Mouse (Mus musculus): ENCODE data around the gene Ccdc122.
A peak's percentile ranks its signal among the peaks of the same experiment; 100 is the strongest.
"Not testable (repeated sequence)": the region's sequence is repeated elsewhere in the genome, so short reads cannot be mapped to it uniquely, and the experiment has no call there.

Ccdc122 gene

GRCm38 (mm10) chr14:77036226-77037046 lies at the start of gene Ccdc122, which contains the start of gene Lacc1:
Ccdc122 (plus strand) TSS chr14:77036772.
Lacc1 (minus strand) TSS chr14:77036904.
- DNase-seq (ENCODE audit: extremely low read depth, low read depth, low spot score) = no peak

GRCm38 (mm10) chr14:76990351-76990750 lies 46.2 kb upstream of the Ccdc122 start:
- DNase-seq (ENCODE audit: extremely low read depth, low read depth, low spot score) = not testable (repeated sequence)

- no peak for DNase-seq (ENCODE audit: extremely low read depth, low read depth, low spot score)
Measured at GRCm38 (mm10) chr14:77004740-77005139, 31.8 kb upstream of the Ccdc122 start.

GRCm38 (mm10) chr14:77005566-77005965 lies 31.0 kb upstream of the Ccdc122 start:
- DNase-seq (ENCODE audit: extremely low read depth, low read depth, low spot score) = no peak

GRCm38 (mm10) chr14:77008238-77008637 lies 28.3 kb upstream of the Ccdc122 start:
- DNase-seq (ENCODE audit: extremely low read depth, low read depth, low spot score) = no peak

- no peak for DNase-seq (ENCODE audit: extremely low read depth, low read depth, low spot score)
Measured at GRCm38 (mm10) chr14:77011804-77012203, 24.8 kb upstream of the Ccdc122 start.

- DNase-seq (ENCODE audit: extremely low read depth, low read depth, low spot score) = not testable (repeated sequence)
Measured at GRCm38 (mm10) chr14:77016783-77017182, 19.8 kb upstream of the Ccdc122 start.

- no peak for DNase-seq (ENCODE audit: extremely low read depth, low read depth, low spot score)
Measured at GRCm38 (mm10) chr14:77017211-77017610, 19.4 kb upstream of the Ccdc122 start.

GRCm38 (mm10) chr14:77024499-77024898 lies 12.1 kb upstream of the Ccdc122 start:
- DNase-seq (ENCODE audit: extremely low read depth, low read depth, low spot score) = no peak

- no peak for DNase-seq (ENCODE audit: extremely low read depth, low read depth, low spot score)
Measured at GRCm38 (mm10) chr14:77029319-77030054, 7.1 kb upstream of the Ccdc122 start.

GRCm38 (mm10) chr14:77030808-77031207 lies 5.8 kb upstream of the Ccdc122 start:
- DNase-seq (ENCODE audit: extremely low read depth, low read depth, low spot score) = no peak

GRCm38 (mm10) chr14:77032433-77032832 lies 4.1 kb upstream of the Ccdc122 start:
- no peak for DNase-seq (ENCODE audit: extremely low read depth, low read depth, low spot score)

GRCm38 (mm10) chr14:77033391-77033790 lies 3.2 kb upstream of the Ccdc122 start:
- no peak for DNase-seq (ENCODE audit: extremely low read depth, low read depth, low spot score)

- DNase-seq (ENCODE audit: extremely low read depth, low read depth, low spot score) = no peak
Measured at GRCm38 (mm10) chr14:77034175-77034915, 2.2 kb upstream of the Ccdc122 start.

- DNase-seq (ENCODE audit: extremely low read depth, low read depth, low spot score) = no peak
Measured at GRCm38 (mm10) chr14:77034970-77035369, 1.6 kb upstream of the Ccdc122 start.

GRCm38 (mm10) chr14:77037330-77037729 lies 758 bp downstream of the Ccdc122 start:
- peak; percentile 86 for DNase-seq (ENCODE audit: extremely low read depth, low read depth, low spot score)

- DNase-seq (ENCODE audit: extremely low read depth, low read depth, low spot score) = peak; percentile 83
Measured at GRCm38 (mm10) chr14:77037832-77038425, 1.4 kb downstream of the Ccdc122 start.

GRCm38 (mm10) chr14:77053288-77053687 lies 16.7 kb downstream of the Ccdc122 start:
- no peak for DNase-seq (ENCODE audit: extremely low read depth, low read depth, low spot score)

GRCm38 (mm10) chr14:77069361-77069760 lies 32.8 kb downstream of the Ccdc122 start:
- peak; percentile 85 for DNase-seq (ENCODE audit: extremely low read depth, low read depth, low spot score)

- DNase-seq (ENCODE audit: extremely low read depth, low read depth, low spot score) = no peak
Measured at GRCm38 (mm10) chr14:77081248-77081647, 44.7 kb downstream of the Ccdc122 start.

- no peak for DNase-seq (ENCODE audit: extremely low read depth, low read depth, low spot score)
Measured at GRCm38 (mm10) chr14:77100285-77100684, 63.7 kb downstream of the Ccdc122 start.
